Mouse (Mus musculus): ENCODE data around the gene Faap20. TPM values are rescaled to one million over a fixed set of nuclear protein-coding genes. Genes with fewer than 3 reads are reported as not detected.

Gene Faap20
- 18.7 and 21.7 TPM in 2 replicates for polyA plus RNA-seq (2012; ENCODE audit: insufficient read depth, insufficient read length, missing spikeins)

GRCm38 (mm10) chr4:155249648-155250351, at the start of gene Faap20:
Faap20 (plus strand) TSS chr4:155249802.
- peak within 1 kb of the TSS; percentile 94 for H3K27ac ChIP-seq (replicated peaks; ENCODE audit: low read depth, low read length)
- peaks cover 11% of the 10 kb centered on the region for H3K4me1 ChIP-seq (ENCODE audit: control insufficient read depth, insufficient read depth, insufficient read length, low read length)

GRCm38 (mm10) chr4:155200861-155201390, 48.7 kb upstream of the Faap20 start:
- Histone ChIP-seq H3K4me1 (ENCODE audit: control insufficient read depth, insufficient read depth, insufficient read length, low read length) (peaks cover 71% of the 10 kb centered on the region), H3K27ac (replicated peaks; ENCODE audit: low read depth, low read length) (peak overlapping the region; percentile 67), H3K4me3 (ENCODE audit: insufficient read depth, low read depth, low read length) (no peak overlapping the region)

More at GRCm38 (mm10) chr4:155249648-155250351, at the start of gene Faap20:
- peak within 1 kb of the TSS; percentile 90 for H3K4me3 ChIP-seq (ENCODE audit: insufficient read depth, low read depth, low read length)

- H3K4me3 ChIP-seq (ENCODE audit: insufficient read depth, low read depth, low read length), result no peak overlapping the region
- peaks cover 70% of the 10 kb centered on the region for H3K4me1 ChIP-seq (ENCODE audit: control insufficient read depth, insufficient read depth, insufficient read length, low read length)
- H3K27ac ChIP-seq (replicated peaks; ENCODE audit: low read depth, low read length), result peak overlapping the region; percentile 67; the same call in 1 of the 2 replicates
Measured at GRCm38 (mm10) chr4:155201764-155202163, 47.8 kb upstream of the Faap20 start.

GRCm38 (mm10) chr4:155205919-155206318, 43.7 kb upstream of the Faap20 start:
- Histone ChIP-seq H3K4me1 (ENCODE audit: control insufficient read depth, insufficient read depth, insufficient read length, low read length) (peaks cover 69% of the 10 kb centered on the region), H3K4me3 (ENCODE audit: insufficient read depth, low read depth, low read length) (no peak overlapping the region), H3K27ac (replicated peaks; ENCODE audit: low read depth, low read length) (peak overlapping the region; percentile 27; the same call in 1 of the 2 replicates)

- H3K27ac ChIP-seq (replicated peaks; ENCODE audit: low read depth, low read length), result no peak overlapping the region
- peaks cover 68% of the 10 kb centered on the region for H3K4me1 ChIP-seq (ENCODE audit: control insufficient read depth, insufficient read depth, insufficient read length, low read length)
- H3K4me3 ChIP-seq (ENCODE audit: insufficient read depth, low read depth, low read length), result no peak overlapping the region
Measured at GRCm38 (mm10) chr4:155206498-155206897, 43.1 kb upstream of the Faap20 start.

GRCm38 (mm10) chr4:155207841-155208240, 41.8 kb upstream of the Faap20 start:
- Histone ChIP-seq H3K4me3 (ENCODE audit: insufficient read depth, low read depth, low read length) (no peak overlapping the region), H3K27ac (replicated peaks; ENCODE audit: low read depth, low read length) (peak overlapping the region; percentile 69), H3K4me1 (ENCODE audit: control insufficient read depth, insufficient read depth, insufficient read length, low read length) (peaks cover 65% of the 10 kb centered on the region)

- H3K4me3 ChIP-seq (ENCODE audit: insufficient read depth, low read depth, low read length), result no peak overlapping the region
- peaks cover 72% of the 10 kb centered on the region for H3K4me1 ChIP-seq (ENCODE audit: control insufficient read depth, insufficient read depth, insufficient read length, low read length)
- peak overlapping the region; percentile 69; the same call in 1 of the 2 replicates for H3K27ac ChIP-seq (replicated peaks; ENCODE audit: low read depth, low read length)
Measured at GRCm38 (mm10) chr4:155208613-155209012, 41.0 kb upstream of the Faap20 start.

- peaks cover 76% of the 10 kb centered on the region for H3K4me1 ChIP-seq (ENCODE audit: control insufficient read depth, insufficient read depth, insufficient read length, low read length)
- H3K27ac ChIP-seq (replicated peaks; ENCODE audit: low read depth, low read length), result no peak overlapping the region; the same call in 1 of the 2 replicates
Measured at GRCm38 (mm10) chr4:155209079-155209478, 40.5 kb upstream of the Faap20 start.

GRCm38 (mm10) chr4:155209494-155209893, 40.1 kb upstream of the Faap20 start:
- Histone ChIP-seq H3K4me3 (ENCODE audit: insufficient read depth, low read depth, low read length) (no peak overlapping the region), H3K27ac (replicated peaks; ENCODE audit: low read depth, low read length) (no peak overlapping the region; the same call in 1 of the 2 replicates), H3K4me1 (ENCODE audit: control insufficient read depth, insufficient read depth, insufficient read length, low read length) (peaks cover 80% of the 10 kb centered on the region)

More at GRCm38 (mm10) chr4:155209079-155209478, 40.5 kb upstream of the Faap20 start:
- H3K4me3 ChIP-seq (ENCODE audit: insufficient read depth, low read depth, low read length), result no peak overlapping the region

GRCm38 (mm10) chr4:155213052-155213751, 36.4 kb upstream of the Faap20 start:
- peaks cover 79% of the 10 kb centered on the region for H3K4me1 ChIP-seq (ENCODE audit: control insufficient read depth, insufficient read depth, insufficient read length, low read length)
- H3K27ac ChIP-seq (replicated peaks; ENCODE audit: low read depth, low read length), result no peak overlapping the region
- H3K4me3 ChIP-seq (ENCODE audit: insufficient read depth, low read depth, low read length), result no peak overlapping the region

- H3K4me1 ChIP-seq (ENCODE audit: control insufficient read depth, insufficient read depth, insufficient read length, low read length), result peaks cover 79% of the 10 kb centered on the region
- H3K4me3 ChIP-seq (ENCODE audit: insufficient read depth, low read depth, low read length), result no peak overlapping the region
- H3K27ac ChIP-seq (replicated peaks; ENCODE audit: low read depth, low read length), result no peak overlapping the region
Measured at GRCm38 (mm10) chr4:155213752-155214054, 35.9 kb upstream of the Faap20 start.

- peaks cover 79% of the 10 kb centered on the region for H3K4me1 ChIP-seq (ENCODE audit: control insufficient read depth, insufficient read depth, insufficient read length, low read length)
- no peak overlapping the region for H3K27ac ChIP-seq (replicated peaks; ENCODE audit: low read depth, low read length)
- H3K4me3 ChIP-seq (ENCODE audit: insufficient read depth, low read depth, low read length), result no peak overlapping the region
Measured at GRCm38 (mm10) chr4:155214188-155214587, 35.4 kb upstream of the Faap20 start.

GRCm38 (mm10) chr4:155214793-155215192, 34.8 kb upstream of the Faap20 start:
- Histone ChIP-seq H3K4me1 (ENCODE audit: control insufficient read depth, insufficient read depth, insufficient read length, low read length) (peaks cover 79% of the 10 kb centered on the region), H3K4me3 (ENCODE audit: insufficient read depth, low read depth, low read length) (no peak overlapping the region), H3K27ac (replicated peaks; ENCODE audit: low read depth, low read length) (peak overlapping the region; percentile 8; the same call in 1 of the 2 replicates)

- Histone ChIP-seq H3K4me3 (ENCODE audit: insufficient read depth, low read depth, low read length) (no peak overlapping the region), H3K4me1 (ENCODE audit: control insufficient read depth, insufficient read depth, insufficient read length, low read length) (peaks cover 78% of the 10 kb centered on the region), H3K27ac (replicated peaks; ENCODE audit: low read depth, low read length) (peak overlapping the region; percentile 80)
Measured at GRCm38 (mm10) chr4:155215203-155215602, 34.4 kb upstream of the Faap20 start.

Data from brown adipose tissue, adult 24 weeks (tissue).